Mouse (Mus musculus) lung, adult 18-20 months (tissue): Measurements from ENCODE around the gene 4930503B20Rik.

Experiments used
- DNase-seq, 2 experiments: peaks; one replicate each; pipeline ENCODE4 v3.0.0; 2022; ENCODE audit warnings: mixed read lengths in 2 of 2

4930503B20Rik gene

GRCm38 (mm10) chr3:146596864-146597263 is 54.3 kb downstream of the 4930503B20Rik start:
- no peak for DNase-seq

- no peak for DNase-seq
Measured at GRCm38 (mm10) chr3:146596387-146596786, 54.7 kb downstream of the 4930503B20Rik start.

GRCm38 (mm10) chr3:146595440-146595839 is 55.7 kb downstream of the 4930503B20Rik start:
- no peak for DNase-seq
